Mouse (Mus musculus): Measurements from ENCODE around the gene Mapk8ip2. TPM values are rescaled to one million over a fixed set of nuclear protein-coding genes. Genes with fewer than 3 reads are reported as not detected.
A peak's percentile ranks its signal among the peaks of the same experiment; 100 is the strongest.

The Mapk8ip2 gene
- polyA plus RNA-seq, 1 experiment = 141 TPM

- TF ChIP-seq CTCF (IDR thresholded peaks at IDR 0.05; ENCODE audit: extremely low read depth, insufficient read depth, low read length) = no peak
- no peak for TF ChIP-seq POLR2A (IDR thresholded peaks at IDR 0.05; ENCODE audit: extremely low read depth, insufficient read depth, low read length)
Observed at GRCm38 (mm10) chr15:89462176-89462575, 8.5 kb downstream of the Mapk8ip2 start.

DNA sequence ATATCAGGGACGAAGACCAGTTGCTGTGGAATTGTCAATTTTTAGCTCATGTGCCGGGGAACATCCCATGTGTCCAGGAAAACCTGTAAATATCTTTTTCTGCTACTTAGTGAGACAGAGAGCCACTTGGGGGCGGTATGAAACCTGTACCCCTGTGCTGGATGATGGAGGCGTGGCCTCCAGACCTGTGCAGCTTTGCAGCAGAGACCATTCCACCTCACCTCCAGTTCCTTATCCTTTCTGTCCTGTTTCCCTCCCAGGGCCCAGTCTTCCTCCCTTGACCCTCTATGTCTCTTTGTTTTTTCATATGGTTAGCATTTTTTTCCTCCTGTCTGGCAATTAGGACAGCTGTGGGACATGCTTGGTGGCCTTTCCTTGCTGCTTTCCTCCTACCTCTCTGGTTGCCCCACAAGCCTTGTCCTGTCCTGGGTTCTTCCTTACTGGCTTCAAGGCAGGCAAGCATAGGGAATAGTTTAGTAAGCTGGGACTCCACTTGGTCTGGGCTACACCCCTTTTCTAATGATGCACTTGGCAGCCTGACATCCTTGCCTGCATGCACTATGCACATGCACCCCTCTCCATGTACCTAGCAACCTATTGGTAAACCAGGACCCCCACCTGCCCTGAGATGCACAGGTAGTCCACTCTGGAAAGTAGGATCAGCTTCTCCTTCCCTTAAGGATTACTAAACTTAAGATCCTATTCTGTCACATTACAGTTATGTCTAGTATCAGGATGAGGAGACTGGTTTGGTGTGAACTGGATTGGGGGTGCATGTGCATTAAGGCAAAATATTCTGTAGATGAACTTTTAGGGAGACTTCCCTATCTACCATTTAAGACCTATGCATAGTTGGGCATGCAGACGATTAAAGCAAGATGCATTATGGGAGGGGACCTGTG, 9.9 kb downstream of the Mapk8ip2 start:
- peak; percentile 18; the same call in 1 of the 2 replicates for TF ChIP-seq CTCF (IDR thresholded peaks at IDR 0.05; ENCODE audit: extremely low read depth, insufficient read depth, low read length)
- no peak for TF ChIP-seq POLR2A (IDR thresholded peaks at IDR 0.05; ENCODE audit: extremely low read depth, insufficient read depth, low read length)
- Histone ChIP-seq H3K27ac (ENCODE audit: insufficient read depth, low read length) (no peak overlapping the region), H3K4me3 (ENCODE audit: insufficient read depth, low read length) (no peak overlapping the region), H3K4me1 (ENCODE audit: control insufficient read depth, insufficient read depth, low read length) (no peaks in the 10 kb centered on the region)

More at GRCm38 (mm10) chr15:89462176-89462575, 8.5 kb downstream of the Mapk8ip2 start:
- H3K27ac ChIP-seq (ENCODE audit: insufficient read depth, low read length) = no peak overlapping the region
- no peak overlapping the region for H3K4me3 ChIP-seq (ENCODE audit: insufficient read depth, low read length)
- no peaks in the 10 kb centered on the region for H3K4me1 ChIP-seq (ENCODE audit: control insufficient read depth, insufficient read depth, low read length)

GRCm38 (mm10) chr15:89465052-89465451, 11.3 kb downstream of the Mapk8ip2 start:
- TF ChIP-seq CTCF (IDR thresholded peaks at IDR 0.05; ENCODE audit: extremely low read depth, insufficient read depth, low read length) (no peak), POLR2A (IDR thresholded peaks at IDR 0.05; ENCODE audit: extremely low read depth, insufficient read depth, low read length) (no peak)
- Histone ChIP-seq H3K4me1 (ENCODE audit: control insufficient read depth, insufficient read depth, low read length) (no peaks in the 10 kb centered on the region), H3K27ac (ENCODE audit: insufficient read depth, low read length) (no peak overlapping the region)

DNA sequence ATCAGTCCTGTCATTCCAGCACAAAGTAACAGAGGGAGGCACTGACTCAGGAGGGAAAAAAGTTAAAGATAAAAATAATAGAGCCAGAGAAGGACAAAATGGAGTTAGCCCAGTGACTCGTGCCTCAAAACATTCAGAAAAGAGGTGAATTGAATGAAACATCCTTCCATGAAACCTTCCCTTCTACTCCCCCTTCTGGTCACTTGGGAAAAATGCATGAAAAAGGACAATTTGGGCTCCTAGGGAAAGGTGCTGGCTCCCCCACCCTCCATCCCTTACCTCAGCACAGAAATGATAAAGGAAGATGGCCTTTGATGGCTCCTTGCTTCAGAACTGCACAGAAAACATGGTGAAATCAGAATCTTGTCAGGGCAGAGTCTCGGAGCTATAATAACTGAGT, 14.9 kb downstream of the Mapk8ip2 start:
- Histone ChIP-seq H3K27ac (ENCODE audit: insufficient read depth, low read length) (no peak overlapping the region), H3K4me3 (ENCODE audit: insufficient read depth, low read length) (no peak overlapping the region), H3K4me1 (ENCODE audit: control insufficient read depth, insufficient read depth, low read length) (no peaks in the 10 kb centered on the region)
- TF ChIP-seq POLR2A (IDR thresholded peaks at IDR 0.05; ENCODE audit: extremely low read depth, insufficient read depth, low read length) (no peak), CTCF (IDR thresholded peaks at IDR 0.05; ENCODE audit: extremely low read depth, insufficient read depth, low read length) (peak; percentile 54)

More at GRCm38 (mm10) chr15:89465052-89465451, 11.3 kb downstream of the Mapk8ip2 start:
- no peak overlapping the region for H3K4me3 ChIP-seq (ENCODE audit: insufficient read depth, low read length)

DNA sequence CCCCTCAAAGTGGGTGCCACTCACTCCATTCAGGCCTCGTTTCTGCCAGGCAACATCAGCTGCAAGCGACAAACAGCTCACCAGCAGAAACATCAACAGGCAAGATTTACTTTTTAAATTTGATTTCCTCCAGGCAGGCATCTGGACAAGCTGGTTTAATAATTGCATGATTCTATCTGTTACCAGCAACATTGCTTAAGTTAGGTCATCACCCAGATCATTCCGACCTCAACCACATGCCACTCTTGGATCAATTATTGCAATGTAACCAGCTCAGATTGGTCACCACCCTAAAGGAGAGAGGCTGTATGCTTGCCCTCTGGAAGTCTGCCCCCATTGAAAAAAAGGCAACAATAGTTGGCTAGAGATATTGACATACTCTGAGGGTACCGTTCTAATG, 17.8 kb downstream of the Mapk8ip2 start:
- H3K4me1 ChIP-seq (ENCODE audit: control insufficient read depth, insufficient read depth, low read length) = no peaks in the 10 kb centered on the region
- H3K4me3 ChIP-seq (ENCODE audit: insufficient read depth, low read length) = no peak overlapping the region
- no peak overlapping the region for H3K27ac ChIP-seq (ENCODE audit: insufficient read depth, low read length)
- TF ChIP-seq CTCF (IDR thresholded peaks at IDR 0.05; ENCODE audit: extremely low read depth, insufficient read depth, low read length) = no peak
- no peak for TF ChIP-seq POLR2A (IDR thresholded peaks at IDR 0.05; ENCODE audit: extremely low read depth, insufficient read depth, low read length)

- H3K4me3 ChIP-seq (ENCODE audit: insufficient read depth, low read length) = no peak overlapping the region
- H3K27ac ChIP-seq (ENCODE audit: insufficient read depth, low read length) = no peak overlapping the region
- TF ChIP-seq POLR2A (IDR thresholded peaks at IDR 0.05; ENCODE audit: extremely low read depth, insufficient read depth, low read length) (no peak), CTCF (IDR thresholded peaks at IDR 0.05; ENCODE audit: extremely low read depth, insufficient read depth, low read length) (no peak)
- H3K4me1 ChIP-seq (ENCODE audit: control insufficient read depth, insufficient read depth, low read length) = peaks cover 2% of the 10 kb centered on the region
Observed at GRCm38 (mm10) chr15:89473370-89473769, 19.7 kb downstream of the Mapk8ip2 start.

- TF ChIP-seq CTCF (IDR thresholded peaks at IDR 0.05; ENCODE audit: extremely low read depth, insufficient read depth, low read length) (no peak), POLR2A (IDR thresholded peaks at IDR 0.05; ENCODE audit: extremely low read depth, insufficient read depth, low read length) (no peak)
- no peak overlapping the region for H3K4me3 ChIP-seq (ENCODE audit: insufficient read depth, low read length)
- H3K27ac ChIP-seq (ENCODE audit: insufficient read depth, low read length) = no peak overlapping the region
- peaks cover 2% of the 10 kb centered on the region for H3K4me1 ChIP-seq (ENCODE audit: control insufficient read depth, insufficient read depth, low read length)
Observed at GRCm38 (mm10) chr15:89473921-89474320, 20.2 kb downstream of the Mapk8ip2 start.

DNA sequence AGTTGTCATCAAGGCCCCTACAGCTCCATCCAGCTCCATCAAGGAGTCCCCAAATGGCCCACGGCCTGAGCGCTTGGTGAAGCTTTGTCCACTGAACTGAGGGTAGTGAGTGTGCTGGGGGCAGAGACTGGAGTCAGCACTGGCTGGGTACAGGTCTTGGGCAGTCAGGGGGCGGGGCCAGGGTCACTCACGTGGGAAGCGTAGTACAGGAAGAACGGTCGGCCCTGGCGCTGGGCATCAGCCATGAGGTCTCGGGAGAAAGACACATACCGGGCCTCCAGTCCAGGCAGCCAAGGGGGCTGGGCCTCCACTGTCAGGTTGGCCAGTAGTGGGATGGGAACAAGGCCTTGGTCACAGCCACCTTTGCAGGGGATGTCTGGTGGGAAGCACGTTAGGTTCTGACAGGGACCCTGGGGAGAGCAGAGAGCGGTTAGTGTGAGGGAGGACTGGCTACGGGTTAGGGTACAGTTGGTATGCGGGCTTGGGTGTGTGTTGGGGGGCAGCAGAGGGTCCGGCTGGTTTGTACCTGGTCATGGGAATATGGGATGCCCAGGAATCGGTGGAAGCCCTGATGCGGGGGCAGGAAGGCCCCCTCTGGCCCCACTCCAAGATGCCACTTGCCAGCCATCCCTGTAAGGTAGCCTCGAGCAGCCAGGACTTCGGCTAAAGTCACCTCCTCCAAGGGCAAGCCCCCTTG, 21.0 kb downstream of the Mapk8ip2 start:
- H3K27ac ChIP-seq (ENCODE audit: insufficient read depth, low read length) = no peak overlapping the region
- H3K4me1 ChIP-seq (ENCODE audit: control insufficient read depth, insufficient read depth, low read length) = peaks cover 2% of the 10 kb centered on the region
- peak overlapping the region; percentile 85; the same call in 1 of the 2 replicates for H3K4me3 ChIP-seq (ENCODE audit: insufficient read depth, low read length)
- TF ChIP-seq POLR2A (IDR thresholded peaks at IDR 0.05; ENCODE audit: extremely low read depth, insufficient read depth, low read length) = no peak
- TF ChIP-seq CTCF (IDR thresholded peaks at IDR 0.05; ENCODE audit: extremely low read depth, insufficient read depth, low read length) = no peak

DNA sequence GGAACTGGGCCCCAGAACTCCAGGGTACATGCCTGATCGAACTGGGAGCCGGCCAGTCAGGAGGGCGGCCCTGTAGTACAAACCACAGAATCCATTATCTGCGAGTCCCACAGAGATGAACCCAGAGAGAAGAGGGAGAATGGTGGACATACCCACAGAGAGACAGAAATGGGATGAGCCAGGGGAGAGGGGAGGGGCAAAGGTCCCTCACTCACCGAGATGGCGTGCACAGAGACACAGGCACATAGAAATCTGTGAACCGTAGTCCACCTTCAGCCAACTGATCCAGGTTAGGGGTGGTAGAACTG, 21.5 kb downstream of the Mapk8ip2 start:
- no peak overlapping the region for H3K27ac ChIP-seq (ENCODE audit: insufficient read depth, low read length)
- H3K4me1 ChIP-seq (ENCODE audit: control insufficient read depth, insufficient read depth, low read length) = peaks cover 3% of the 10 kb centered on the region
- no peak for TF ChIP-seq POLR2A (IDR thresholded peaks at IDR 0.05; ENCODE audit: extremely low read depth, insufficient read depth, low read length)
- TF ChIP-seq CTCF (IDR thresholded peaks at IDR 0.05; ENCODE audit: extremely low read depth, insufficient read depth, low read length) = no peak
- H3K4me3 ChIP-seq (ENCODE audit: insufficient read depth, low read length) = peak overlapping the region; percentile 85
